In genomic region chr16:28105085-28105484, GRCm38 (mm10) we compare ENCODE assay signal across 15 mouse cellular contexts.
A peak's percentile ranks its signal among the peaks of the same experiment; 100 is the strongest.
DNase-seq lines count a peak whose midpoint lies in the region; ATAC-seq lines count a peak whose summit lies in the region.
"Had no signal": no experiment of that assay in that cellular context is flagged by ENCODE, and none has a peak within 500 bp of the region (broad histone marks: within the 10 kb centered on the region; RNA-seq: fewer than 3 reads in every experiment).

No protein-coding gene starts in this region.

- H3K4me2 ChIP-seq in hindbrain, embryonic 13.5 days = no peak overlapping the region
- H3K4me2 ChIP-seq in midbrain, embryonic 14.5 days (ENCODE audit: low read length) = no peak overlapping the region
- H3K4me2 ChIP-seq: intestine, embryonic 15.5 days; kidney, embryonic 15.5 days had no signal

- H3K9ac ChIP-seq in hindbrain, embryonic 13.5 days = no peak overlapping the region
- H3K9ac ChIP-seq in midbrain, embryonic 14.5 days (replicated peaks; ENCODE audit: low read length) = no peak overlapping the region
- H3K9ac ChIP-seq: intestine, embryonic 15.5 days; kidney, embryonic 15.5 days; liver, postnatal 0 days had no signal

- H3K9me3 ChIP-seq in heart, embryonic 10.5 days = no peaks in the 10 kb centered on the region
- no peaks in the 10 kb centered on the region for H3K9me3 ChIP-seq in hindbrain, embryonic 13.5 days
- no peaks in the 10 kb centered on the region for H3K9me3 ChIP-seq in midbrain, embryonic 14.5 days (ENCODE audit: control insufficient read depth, low read length)
- H3K9me3 ChIP-seq: intestine, embryonic 15.5 days; kidney, embryonic 15.5 days had no signal

- peaks cover 21% of the 10 kb centered on the region for H3K4me1 ChIP-seq in heart, embryonic 10.5 days
- peaks cover 12% of the 10 kb centered on the region for H3K4me1 ChIP-seq in hindbrain, embryonic 13.5 days (replicated peaks)
- H3K4me1 ChIP-seq in midbrain, embryonic 14.5 days (ENCODE audit: control insufficient read depth, insufficient read depth, low read length) = peaks cover 12% of the 10 kb centered on the region
- H3K4me1 ChIP-seq: intestine, embryonic 15.5 days; kidney, embryonic 15.5 days had no signal

- H3K27me3 ChIP-seq in heart, embryonic 10.5 days (ENCODE audit: insufficient read depth, poor library complexity, severe bottlenecking) = no peaks in the 10 kb centered on the region
- H3K27me3 ChIP-seq in hindbrain, embryonic 13.5 days = no peaks in the 10 kb centered on the region
- H3K27me3 ChIP-seq in midbrain, embryonic 14.5 days (ENCODE audit: control insufficient read depth, insufficient read depth, low read length) = no peaks in the 10 kb centered on the region
- H3K27me3 ChIP-seq: intestine, embryonic 15.5 days; kidney, embryonic 15.5 days had no signal

- ATAC-seq in hindbrain, embryonic 13.5 days (ENCODE audit: low FRiP score) = peak; percentile 59
- peak; percentile 12; the same call in 1 of the 2 replicates for ATAC-seq in midbrain, embryonic 14.5 days (ENCODE audit: low FRiP score, low TSS enrichment)
- no peak for ATAC-seq in erythroid progenitor cell, adult 5-6 weeks (replicated peaks; ENCODE audit: low FRiP score, poor library complexity, severe bottlenecking)
- ATAC-seq: intestine, embryonic 15.5 days; liver, postnatal 0 days had no signal

- 63% methylated on average over 7 of the region's 7 CpGs for WGBS in heart, embryonic 10.5 days
- WGBS in hindbrain, embryonic 13.5 days = 60% methylated on average over 7 of the region's 7 CpGs
- WGBS in midbrain, embryonic 14.5 days = 49% methylated on average over 7 of the region's 7 CpGs

- H3K36me3 ChIP-seq in heart, embryonic 10.5 days = no peaks in the 10 kb centered on the region
- no peaks in the 10 kb centered on the region for H3K36me3 ChIP-seq in hindbrain, embryonic 13.5 days
- no peaks in the 10 kb centered on the region for H3K36me3 ChIP-seq in midbrain, embryonic 14.5 days (ENCODE audit: control insufficient read depth, insufficient read depth, low read length)
- H3K36me3 ChIP-seq: intestine, embryonic 15.5 days; kidney, embryonic 15.5 days had no signal

- no peak overlapping the region for H3K4me3 ChIP-seq in heart, embryonic 10.5 days
- H3K4me3 ChIP-seq in hindbrain, embryonic 13.5 days = no peak overlapping the region
- no peak overlapping the region for H3K4me3 ChIP-seq in midbrain, embryonic 14.5 days (replicated peaks; ENCODE audit: low read depth, low read length)
- H3K4me3 ChIP-seq: heart, adult 2 months; intestine, embryonic 15.5 days; kidney, embryonic 15.5 days had no signal

- DNase-seq in heart, embryonic 10.5 days (ENCODE audit: low spot score) = no peak
- DNase-seq in heart, postnatal 14 days = no peak
- DNase-seq in embryo, embryonic 11 days = peak; percentile 17
- peak; percentile 9 for DNase-seq in midbrain, embryonic 14.5 days
- DNase-seq in gastrocnemius, postnatal 4 days (ENCODE audit: low spot score in 2 of 2) = no peak
- DNase-seq: cerebellum, adult 11-12 months; cerebellum, postnatal 36 days; heart, adult 2 months; liver, postnatal 0 days; thymus, postnatal 36 days had no signal

- intact Hi-C loops in heart, postnatal 14 days (cut with DNase I) = no loop called here

- 0 out of 2 replicates have a peak overlapping the region, but pooled peaks have one; percentile 6 for H3K27ac ChIP-seq in heart, embryonic 10.5 days
- H3K27ac ChIP-seq in hindbrain, embryonic 13.5 days = 0 out of 2 replicates have a peak overlapping the region, but pooled peaks have one; percentile 12
- peak overlapping the region; percentile 47; the same call in 1 of the 2 replicates for H3K27ac ChIP-seq in midbrain, embryonic 14.5 days (replicated peaks; ENCODE audit: low read depth, low read length)
- H3K27ac ChIP-seq: heart, adult 2 months; intestine, embryonic 15.5 days; kidney, embryonic 15.5 days; macrophage had no signal

Comparison
In these comparisons a context has a peak if more than half of its experiments do, and no peak if none do; other contexts are left out.
1. DNase-seq: peak in embryo, embryonic 11 days (single experiment) and midbrain, embryonic 14.5 days (single experiment); none in heart, embryonic 10.5 days (single experiment), heart, postnatal 14 days (0 of 2) and gastrocnemius, postnatal 4 days (0 of 2).
2. Peak in every context shown above with its lines, with median percentiles within 50 percentile points of each other: H3K27ac ChIP-seq.